Mouse (Mus musculus): ENCODE data around the gene Spindoc. TPM values are rescaled to one million over a fixed set of nuclear protein-coding genes. Genes with fewer than 3 reads are reported as not detected.

Spindoc gene
- total RNA-seq (2023), result 5.9 and 8.9 TPM in 2 replicates

DNA sequence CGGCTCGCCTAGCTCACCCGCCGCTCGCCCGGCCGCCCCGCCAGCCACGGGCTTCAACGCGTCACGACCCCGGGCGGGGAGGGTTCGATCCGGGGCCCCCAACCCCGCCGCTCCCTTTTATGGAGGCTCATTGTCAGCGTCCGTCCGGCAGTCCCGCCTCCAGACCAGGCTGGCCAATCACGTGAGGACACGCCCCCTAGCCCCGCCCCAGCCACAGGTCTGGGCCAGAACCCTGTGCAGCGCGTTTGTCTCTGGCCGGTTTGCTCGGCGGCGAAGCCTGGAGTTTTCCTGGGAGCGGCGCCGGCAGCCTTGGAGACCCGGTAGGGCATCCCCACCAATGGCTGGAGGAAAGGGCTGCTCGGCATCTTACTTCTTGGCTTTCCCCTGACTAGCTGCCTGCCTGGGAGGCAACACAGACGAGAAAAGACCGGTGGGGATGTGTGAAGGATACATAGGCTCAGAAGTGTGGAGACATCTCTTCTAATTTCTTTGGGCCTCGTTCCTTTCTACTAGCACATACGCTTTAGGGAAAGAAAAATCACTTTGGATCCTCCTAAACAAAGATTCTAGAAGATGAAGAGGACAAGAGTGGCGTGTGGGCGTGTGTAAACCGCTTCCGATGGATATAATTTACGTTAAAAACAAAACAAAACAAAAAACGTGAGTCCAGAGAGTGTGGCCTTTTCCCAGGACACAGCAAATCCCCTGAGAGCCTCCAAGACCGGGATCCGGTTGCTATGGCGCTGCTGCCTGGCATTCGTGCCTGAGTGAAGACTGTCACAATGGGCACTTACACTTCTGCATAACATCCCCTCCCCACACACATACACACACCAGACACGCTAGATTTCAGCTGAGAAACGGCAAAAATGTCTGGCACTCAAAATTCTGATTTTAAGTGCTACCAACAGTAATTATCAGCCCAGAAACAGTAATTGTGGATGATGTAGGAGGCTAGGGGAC, at the start of gene Spindoc:
Spindoc (minus strand) TSS at position 92 of the 963 bp plus-strand sequence.

DNA sequence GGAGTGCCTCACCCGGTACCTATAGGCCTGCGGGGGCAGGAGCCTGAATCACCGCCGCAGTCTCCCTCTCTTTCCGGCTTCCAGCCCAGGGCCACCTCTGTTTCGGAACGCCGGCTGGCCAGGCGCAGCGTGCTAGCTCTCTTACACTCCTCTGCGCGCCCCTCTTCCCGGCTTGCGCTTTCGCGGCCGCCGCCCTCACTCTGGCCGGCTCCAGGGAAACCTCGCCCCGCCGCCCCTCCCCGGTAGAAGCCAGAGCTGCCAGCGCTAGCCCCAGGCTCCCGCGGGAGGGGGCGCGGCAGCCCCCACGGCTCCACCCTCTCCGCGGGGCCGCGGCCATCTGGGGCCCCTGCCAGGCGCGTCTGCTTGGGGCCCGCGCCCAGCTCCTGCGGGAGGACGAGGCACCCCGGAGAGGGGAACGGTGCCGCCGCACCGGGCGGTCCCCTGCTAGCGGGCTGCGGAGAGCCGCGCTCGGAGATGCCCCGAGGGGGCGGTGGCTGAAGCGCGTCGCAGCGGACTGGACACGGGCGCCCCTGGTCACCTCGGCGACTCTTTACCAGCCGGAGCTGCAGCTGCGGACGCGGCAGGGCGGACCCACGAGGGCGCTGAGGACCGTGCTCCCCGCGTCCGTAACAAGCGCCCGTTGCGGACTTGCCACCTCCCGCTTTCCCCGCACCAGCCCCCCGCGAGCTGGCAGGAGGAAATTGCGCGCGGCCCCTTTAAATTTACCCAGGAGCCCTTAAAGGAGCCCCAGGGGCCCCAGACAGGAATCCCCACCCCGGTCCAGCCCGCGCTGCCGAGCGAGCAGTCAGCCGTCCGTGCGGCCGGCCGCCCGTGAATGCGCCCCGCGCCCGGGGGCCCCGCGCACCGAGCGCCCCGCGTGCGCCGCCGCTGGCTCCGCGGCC, 34.3 kb upstream of the Spindoc start, which contains the start of gene 2700081O15Rik:
2700081O15Rik (plus strand) TSS at position 792 of the 902 bp plus-strand sequence.

DNA sequence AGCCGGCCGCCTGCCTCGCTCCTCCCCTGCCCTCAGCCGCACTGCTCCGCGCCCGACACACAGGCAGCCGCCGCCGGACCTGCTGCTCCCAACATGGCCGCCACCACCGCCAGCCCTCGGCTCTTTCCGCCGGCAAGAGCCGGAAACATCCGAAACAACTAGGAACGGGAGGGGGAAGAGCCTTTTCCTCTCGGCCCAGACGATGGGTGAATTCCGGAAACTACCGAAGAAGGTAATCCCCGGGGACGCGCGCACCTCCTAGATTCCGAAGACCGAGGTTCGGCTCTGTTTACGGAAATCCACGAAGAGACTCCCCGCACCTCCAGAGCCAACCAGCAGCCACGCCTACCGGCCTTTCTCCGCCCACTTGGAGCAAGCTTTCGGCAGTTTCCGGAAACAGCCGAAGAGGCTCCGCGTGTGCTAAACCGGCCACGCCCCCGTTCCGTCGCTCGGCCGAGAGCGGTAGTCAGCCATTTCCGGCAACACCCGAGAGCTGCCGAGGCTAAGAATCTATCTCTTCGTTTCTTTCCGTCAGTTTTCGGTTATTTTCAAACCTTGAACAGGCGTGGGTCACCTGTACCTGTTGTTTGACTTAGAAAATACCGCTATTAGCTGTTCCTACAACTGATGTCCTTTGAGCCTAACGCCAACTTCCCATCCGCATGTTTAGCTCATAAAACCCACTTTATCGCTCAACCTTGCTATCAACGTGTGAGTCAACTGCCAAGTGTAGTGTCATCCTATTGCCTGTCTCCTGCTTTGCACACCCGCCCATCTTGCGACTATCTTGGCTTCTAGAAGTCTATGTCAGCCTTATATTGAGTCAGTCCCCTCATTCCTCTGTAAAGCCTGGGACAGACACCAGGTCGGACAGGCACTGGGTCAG, 41.0 kb downstream of the Spindoc start, which contains the start of gene Mark2:
Mark2 (minus strand) TSS at position 349 of the 886 bp plus-strand sequence.

Other genes starting within 250 kb of the Spindoc start
- 88.8 and 94.1 TPM in 2 replicates for gene Otub1, start 176.7 kb downstream of the Spindoc start, total RNA-seq (2023)
- gene Cox8a, start 165.4 kb downstream of the Spindoc start, total RNA-seq (2023), result 273 and 344 TPM in 2 replicates
- gene Naa40, start 141.8 kb downstream of the Spindoc start, total RNA-seq (2023), result 22.1 and 29.1 TPM in 2 replicates
- gene Rcor2, start 115.7 kb downstream of the Spindoc start, total RNA-seq (2023), result 0.41 and 2.2 TPM in 2 replicates
- 154 and 190 TPM in 2 replicates for gene Mark2, start 41.1 kb downstream of the Spindoc start, total RNA-seq (2023)
- 2.6 TPM in 2 replicates for gene 2700081O15Rik, start 34.6 kb upstream of the Spindoc start, total RNA-seq (2023)
- 144 and 156 TPM in 2 replicates for gene Rtn3, start 100.3 kb upstream of the Spindoc start, total RNA-seq (2023)
- gene Atl3, start 111.0 kb upstream of the Spindoc start, total RNA-seq (2023), result 20.9 and 23.7 TPM in 2 replicates
- gene Pla2g16, start 174.5 kb upstream of the Spindoc start, total RNA-seq (2023), result 2.1 and 2.6 TPM in 2 replicates
- not detected in 2 replicates for gene Lgals12, start 224.2 kb upstream of the Spindoc start, total RNA-seq (2023)
- not detected in 2 replicates for gene Hrasls5, start 229.5 kb upstream of the Spindoc start, total RNA-seq (2023)

All from neutrophil, adult 65 days (primary cell).